Mouse (Mus musculus) thymus, adult 2 months (tissue): ENCODE data around the gene Gm572. TPM values are rescaled to one million over a fixed set of nuclear protein-coding genes. Genes with fewer than 3 reads are reported as not detected.

Experiments used
- DNase-seq: peaks from one replicate; pipeline ENCODE4 v3.0.0; 2021
- H3K27ac ChIP-seq: fragments of 200-500 bp; 2 replicates; pipeline ENCODE4 v1.5.1; 2012; ENCODE audit warnings: low read length, control low read depth; ENCODE audit not compliant: control insufficient read depth, insufficient read depth
- H3K27me3 ChIP-seq: fragments of 200-500 bp; 2 replicates; pipeline ENCODE4 v1.6.1; 2012; ENCODE audit warnings: mild to moderate bottlenecking, low read length, moderate library complexity, mixed read lengths; ENCODE audit not compliant: control insufficient read depth, insufficient read depth
- H3K36me3 ChIP-seq: fragments of 200-500 bp; 2 replicates; pipeline ENCODE4 v1.6.1; 2012; ENCODE audit warnings: mild to moderate bottlenecking, low read length, moderate library complexity; ENCODE audit not compliant: control insufficient read depth, insufficient read depth
- H3K4me1 ChIP-seq: fragments of 200-500 bp; replicated peaks from 2 replicates; pipeline ENCODE4 v1.6.1; 2012; ENCODE audit warnings: low read length; ENCODE audit not compliant: control insufficient read depth, insufficient read depth
- H3K4me3 ChIP-seq: fragments of 200-500 bp; 2 replicates; pipeline ENCODE4 v1.5.1; 2012; ENCODE audit warnings: mild to moderate bottlenecking, low read length, control low read depth, moderate library complexity; ENCODE audit not compliant: control insufficient read depth, insufficient read depth
- CTCF ChIP-seq: fragments of 200-500 bp; IDR thresholded peaks from 2 replicates; pipeline ENCODE4 v1.5.1; 2012; ENCODE audit warnings: mild to moderate bottlenecking, control low read depth, low read length, moderate library complexity, borderline replicate concordance; ENCODE audit not compliant: control insufficient read depth, poor library complexity, insufficient read depth; ENCODE audit errors: extremely low read depth
- POLR2A ChIP-seq: fragments of 200-500 bp; IDR thresholded peaks from 2 replicates; pipeline ENCODE4 v1.6.1; 2012; ENCODE audit warnings: mild to moderate bottlenecking, low read length, control low read depth, moderate library complexity; ENCODE audit not compliant: control insufficient read depth, poor library complexity, insufficient read depth; ENCODE audit errors: extremely low read depth
- WGBS: fragments of 180-500 bp; shearing (Covaris S2); methylation state at CpG from one replicate; pipeline ENCODE4 v1.1.7; 2018; 5-methylcytosine and 5-hydroxymethylcytosine counted together
- polyA plus RNA-seq: library from polyadenylated mRNA; depleted of rRNA; stranded (reverse); fragments of >200 nt; gene quantifications from 2 replicates; pipeline ENCODE4 v1.2.3, GENCODE M21; 2012

The Gm572 gene
- polyA plus RNA-seq, 1 experiment: 0.31 TPM

GRCm38 (mm10) chr4:148675043-148675442 lies 31.9 kb downstream of the Gm572 start:
- no peak overlapping the region for H3K27ac ChIP-seq
- no peak overlapping the region for H3K4me3 ChIP-seq
- WGBS: 55% methylated on average over 7 of the region's 7 CpGs
- no peaks in the 10 kb centered on the region for H3K36me3 ChIP-seq
- no peaks in the 10 kb centered on the region for H3K27me3 ChIP-seq
- peaks cover 11% of the 10 kb centered on the region; the same call in 1 of the 2 replicates for H3K4me1 ChIP-seq
- DNase-seq: no peak
- TF ChIP-seq POLR2A (no peak), CTCF (no peak)

- Histone ChIP-seq H3K27me3 (no peaks in the 10 kb centered on the region), H3K4me3 (no peak overlapping the region), H3K4me1 (peaks cover 11% of the 10 kb centered on the region; the same call in 1 of the 2 replicates), H3K36me3 (no peaks in the 10 kb centered on the region), H3K27ac (no peak overlapping the region)
- WGBS: 71% methylated on average over 16 of the region's 16 CpGs
- no peak for DNase-seq
- TF ChIP-seq CTCF: no peak
- TF ChIP-seq POLR2A: no peak
Measured at GRCm38 (mm10) chr4:148676188-148676960, 33.3 kb downstream of the Gm572 start.

DNA sequence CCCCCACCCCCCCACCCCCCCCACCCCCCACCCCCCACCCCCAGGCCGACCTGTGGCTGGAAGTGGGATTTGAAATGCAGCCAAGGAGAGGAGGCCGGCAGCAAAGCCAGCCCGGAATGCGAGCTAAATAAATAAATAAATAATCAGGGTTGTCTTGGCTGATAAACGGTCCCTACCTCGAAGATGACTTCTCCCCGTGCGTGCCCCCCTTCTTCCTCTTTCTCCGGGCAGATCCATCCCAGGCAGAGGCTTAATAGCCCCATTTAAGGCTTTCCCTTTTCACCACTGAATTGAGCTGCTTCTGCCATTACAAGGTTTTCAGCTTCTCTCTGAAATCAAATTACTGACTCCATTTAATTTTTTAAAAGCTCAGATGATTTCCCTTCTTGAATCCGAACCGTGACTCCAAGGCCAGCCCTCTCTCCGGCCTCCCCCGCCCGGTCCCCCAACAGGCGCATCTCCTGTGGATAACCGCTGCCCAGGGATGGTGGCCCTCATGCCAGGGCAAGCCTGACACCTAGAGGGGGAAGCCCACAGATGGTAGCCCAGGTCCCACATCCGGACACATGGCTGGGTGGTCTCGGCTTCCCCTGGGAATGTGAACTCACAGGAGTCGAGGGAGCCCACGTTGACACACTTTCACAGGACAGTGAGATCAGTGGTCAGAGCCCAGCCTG lies 34.0 kb downstream of the Gm572 start:
- DNase-seq: no peak
- no peak overlapping the region for H3K27ac ChIP-seq
- no peaks in the 10 kb centered on the region for H3K36me3 ChIP-seq
- peaks cover 11% of the 10 kb centered on the region; the same call in 1 of the 2 replicates for H3K4me1 ChIP-seq
- no peaks in the 10 kb centered on the region for H3K27me3 ChIP-seq
- TF ChIP-seq POLR2A (no peak), CTCF (no peak)
- H3K4me3 ChIP-seq: no peak overlapping the region
- 60% methylated on average over 20 of the region's 20 CpGs for WGBS

- WGBS: 97% methylated on average over 7 of the region's 7 CpGs
- Histone ChIP-seq H3K4me3 (no peak overlapping the region), H3K27me3 (no peaks in the 10 kb centered on the region), H3K4me1 (peaks cover 18% of the 10 kb centered on the region), H3K27ac (no peak overlapping the region), H3K36me3 (no peaks in the 10 kb centered on the region)
- TF ChIP-seq POLR2A: no peak
- TF ChIP-seq CTCF: no peak
- DNase-seq: no peak
Measured at GRCm38 (mm10) chr4:148678105-148678504, 35.0 kb downstream of the Gm572 start.

DNA sequence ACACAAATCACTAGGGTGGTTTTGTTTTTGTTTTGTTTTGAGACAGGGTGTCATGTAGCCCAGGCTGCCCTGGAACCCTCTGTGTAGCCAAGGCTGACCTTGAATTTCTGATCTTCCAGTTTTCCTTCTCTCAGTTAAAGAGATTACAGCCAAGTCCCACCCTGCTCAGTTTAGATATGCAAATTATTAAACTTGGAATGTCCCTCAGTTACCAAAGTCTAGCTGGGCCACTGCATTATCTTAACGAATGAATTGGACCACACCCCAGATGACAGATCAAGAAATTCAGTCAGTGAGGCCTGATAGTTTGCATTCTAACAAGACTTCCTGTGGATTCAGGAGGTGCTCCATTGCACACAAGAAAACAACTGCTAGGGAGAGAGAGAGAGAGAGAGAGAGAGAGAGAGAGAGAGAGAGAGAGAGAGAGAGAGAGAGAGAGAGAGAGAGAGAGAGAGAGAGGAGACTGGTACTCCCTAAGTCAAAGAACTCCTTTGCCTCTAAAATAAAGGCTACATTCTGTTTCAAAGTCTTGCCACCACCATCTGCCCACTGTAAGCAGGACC lies 37.5 kb downstream of the Gm572 start:
- peaks cover 20% of the 10 kb centered on the region for H3K4me1 ChIP-seq
- TF ChIP-seq POLR2A: no peak
- no peak for TF ChIP-seq CTCF
- no peak for DNase-seq
- WGBS: 72% methylated on average over 1 of the region's 1 CpGs
- no peaks in the 10 kb centered on the region for H3K27me3 ChIP-seq
- H3K4me3 ChIP-seq: no peak overlapping the region
- H3K27ac ChIP-seq: no peak overlapping the region
- no peaks in the 10 kb centered on the region for H3K36me3 ChIP-seq

DNA sequence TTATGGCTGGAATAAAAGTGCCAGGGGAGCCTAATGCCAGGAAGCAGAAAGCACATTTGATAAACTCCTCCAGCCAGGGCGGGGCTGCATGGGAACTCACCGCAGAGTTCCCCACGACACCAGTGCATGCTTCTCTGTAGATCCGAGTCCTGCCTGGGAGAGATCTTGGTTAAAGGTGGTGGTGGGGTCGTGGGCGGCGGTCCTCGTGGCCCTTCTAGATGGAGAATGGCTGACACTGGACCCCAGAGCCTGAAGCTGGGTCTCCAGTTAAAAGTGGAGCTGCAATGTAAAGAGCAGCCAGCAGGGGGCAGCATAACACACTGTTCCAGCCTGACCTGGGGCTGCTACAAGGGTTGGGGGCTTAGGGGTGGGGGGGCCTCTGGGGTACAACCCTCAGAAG lies 38.3 kb downstream of the Gm572 start:
- no peaks in the 10 kb centered on the region for H3K27me3 ChIP-seq
- H3K4me1 ChIP-seq: peaks cover 16% of the 10 kb centered on the region
- H3K4me3 ChIP-seq: no peak overlapping the region
- 24% methylated on average over 8 of the region's 8 CpGs for WGBS
- no peak overlapping the region for H3K27ac ChIP-seq
- peak; percentile 70 for DNase-seq
- no peaks in the 10 kb centered on the region for H3K36me3 ChIP-seq
- no peak for TF ChIP-seq POLR2A
- peak; percentile 86; the same call in 1 of the 2 replicates for TF ChIP-seq CTCF
